Mouse (Mus musculus) monocyte, adult 2 months (primary cell): ENCODE measurements around the gene Acp6.
A peak's percentile ranks its signal among the peaks of the same experiment; 100 is the strongest.
"Not testable (repeated sequence)": the region's sequence is repeated elsewhere in the genome, so short reads cannot be mapped to it uniquely, and the experiment has no call there.

Experiments
- DNase-seq, 2 experiments: peaks; one replicate each; pipeline ENCODE4 v3.0.0; 2022; ENCODE audit warnings: low spot score in 2 of 2, low read depth in 1 of 2

Acp6 gene

GRCm38 (mm10) chr3:97158611-97159508 lies at the start of gene Acp6:
TSS of gene Acp6 (plus strand) at chr3:97158777.
- DNase-seq: peak; percentile 58 to 70

- DNase-seq: no peak
Observed at GRCm38 (mm10) chr3:97117511-97117910, 41.1 kb upstream of the Acp6 start.

- no peak for DNase-seq
Observed at GRCm38 (mm10) chr3:97118313-97118712, 40.3 kb upstream of the Acp6 start.

- no peak for DNase-seq
Observed at GRCm38 (mm10) chr3:97124193-97124592, 34.4 kb upstream of the Acp6 start.

GRCm38 (mm10) chr3:97129410-97129809 lies 29.2 kb upstream of the Acp6 start:
- DNase-seq: no peak

- not testable (repeated sequence) for DNase-seq
Observed at GRCm38 (mm10) chr3:97137666-97138065, 20.9 kb upstream of the Acp6 start.

GRCm38 (mm10) chr3:97151092-97151491 lies 7.5 kb upstream of the Acp6 start:
- no peak for DNase-seq

GRCm38 (mm10) chr3:97156431-97156830 lies 2.1 kb upstream of the Acp6 start:
- DNase-seq: no peak

GRCm38 (mm10) chr3:97157308-97157707 lies 1.3 kb upstream of the Acp6 start:
- no peak for DNase-seq

GRCm38 (mm10) chr3:97157958-97158599 lies 498 bp upstream of the Acp6 start:
- DNase-seq: peak; percentile 46 to 62

- no peak for DNase-seq
Observed at GRCm38 (mm10) chr3:97159509-97159850, 903 bp downstream of the Acp6 start.

GRCm38 (mm10) chr3:97159986-97160385 lies 1.4 kb downstream of the Acp6 start:
- no peak for DNase-seq

- no peak for DNase-seq
Observed at GRCm38 (mm10) chr3:97160908-97161307, 2.3 kb downstream of the Acp6 start.

- DNase-seq: no peak
Observed at GRCm38 (mm10) chr3:97161773-97162172, 3.2 kb downstream of the Acp6 start.

- no peak for DNase-seq
Observed at GRCm38 (mm10) chr3:97164477-97164876, 5.9 kb downstream of the Acp6 start.

GRCm38 (mm10) chr3:97167126-97167525 lies 8.5 kb downstream of the Acp6 start:
- DNase-seq: no peak

- DNase-seq: no peak
Observed at GRCm38 (mm10) chr3:97171531-97171930, 13.0 kb downstream of the Acp6 start.

- no peak for DNase-seq
Observed at GRCm38 (mm10) chr3:97172231-97172630, 13.7 kb downstream of the Acp6 start.

GRCm38 (mm10) chr3:97172632-97173031 lies 14.1 kb downstream of the Acp6 start:
- no peak for DNase-seq

GRCm38 (mm10) chr3:97178885-97179284 lies 20.3 kb downstream of the Acp6 start:
- no peak for DNase-seq

- no peak for DNase-seq
Observed at GRCm38 (mm10) chr3:97180527-97180926, 21.9 kb downstream of the Acp6 start.

GRCm38 (mm10) chr3:97183810-97184209 lies 25.2 kb downstream of the Acp6 start:
- DNase-seq: no peak
